Comparison of ENCODE assay signal across 8 mouse cellular contexts in the genomic region with DNA sequence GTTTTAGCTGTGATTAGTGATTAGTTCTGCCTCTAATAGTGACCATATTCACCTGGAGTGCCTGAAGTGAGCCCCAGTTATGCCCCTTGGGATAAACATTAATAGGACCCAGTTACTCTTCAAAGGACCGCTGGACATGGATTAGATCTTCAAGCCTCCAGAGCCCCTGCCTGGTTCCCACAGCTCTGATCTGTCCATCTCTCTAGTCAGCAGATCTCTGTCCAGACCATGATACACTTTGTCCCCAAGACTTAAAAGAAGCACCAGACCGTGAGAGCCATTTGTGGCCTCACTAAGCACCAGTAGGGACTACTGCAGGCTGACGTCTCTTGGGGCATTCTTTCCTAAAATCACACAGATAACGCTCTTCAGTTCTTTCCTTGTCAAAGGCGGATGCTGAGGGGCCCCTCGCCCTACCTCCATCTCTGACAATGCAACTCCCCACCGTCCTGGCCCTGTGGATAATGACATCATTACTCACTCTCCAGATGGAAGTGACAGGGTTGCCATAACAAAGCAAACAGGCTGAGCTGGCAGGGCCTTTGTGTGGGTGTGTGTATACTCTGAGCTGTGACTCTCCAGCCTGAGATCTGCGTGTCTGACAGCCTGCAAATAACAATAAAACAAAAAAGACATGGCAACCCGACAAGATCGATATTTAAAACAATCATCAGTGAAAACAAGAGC. TPM values are rescaled to one million over a fixed set of nuclear protein-coding genes. Genes with fewer than 3 reads are reported as not detected.
DNase-seq lines count a peak whose midpoint lies in the region; ATAC-seq lines count a peak whose summit lies in the region.
"Had no signal": no experiment of that assay in that cellular context is flagged by ENCODE, and none has a peak within 500 bp of the region (broad histone marks: within the 10 kb centered on the region; RNA-seq: fewer than 3 reads in every experiment).

No protein-coding gene starts in this region.

- H3K27ac ChIP-seq in heart, embryonic 12.5 days (ENCODE audit: poor library complexity, severe bottlenecking) = peak overlapping the region; percentile 55
- H3K27ac ChIP-seq in kidney, embryonic 15.5 days = peak overlapping the region; percentile 9
- H3K27ac ChIP-seq in liver, embryonic 13.5 days = no peak overlapping the region
- H3K27ac ChIP-seq: limb, embryonic 15.5 days had no signal

- H3K27me3 ChIP-seq in heart, embryonic 12.5 days (replicated peaks) = no peaks in the 10 kb centered on the region
- no peaks in the 10 kb centered on the region for H3K27me3 ChIP-seq in kidney, embryonic 15.5 days
- H3K27me3 ChIP-seq in liver, embryonic 13.5 days = no peaks in the 10 kb centered on the region
- H3K27me3 ChIP-seq: limb, embryonic 15.5 days had no signal

- 18% methylated on average over 10 of the region's 10 CpGs for WGBS in heart, embryonic 12.5 days
- WGBS in kidney, embryonic 15.5 days = 19% methylated on average over 10 of the region's 10 CpGs
- 29% methylated on average over 10 of the region's 10 CpGs for WGBS in liver, embryonic 13.5 days (ENCODE audit: insufficient replicate concordance)

- no peak overlapping the region for H3K4me3 ChIP-seq in heart, embryonic 12.5 days
- no peak overlapping the region for H3K4me3 ChIP-seq in kidney, embryonic 15.5 days (replicated peaks)
- H3K4me3 ChIP-seq in liver, embryonic 13.5 days (replicated peaks) = no peak overlapping the region
- H3K4me3 ChIP-seq: limb, embryonic 15.5 days had no signal

- peak; percentile 82 for ATAC-seq in heart, embryonic 12.5 days (ENCODE audit: insufficient number of reproducible peaks, low FRiP score)
- ATAC-seq in kidney, embryonic 15.5 days (replicated peaks; ENCODE audit: low FRiP score) = peak; percentile 77
- ATAC-seq in liver, embryonic 13.5 days (ENCODE audit: low read depth) = peak; percentile 53

- no peaks in the 10 kb centered on the region for H3K36me3 ChIP-seq in heart, embryonic 12.5 days
- no peaks in the 10 kb centered on the region for H3K36me3 ChIP-seq in kidney, embryonic 15.5 days
- peaks cover 3% of the 10 kb centered on the region; the same call in 1 of the 2 replicates for H3K36me3 ChIP-seq in liver, embryonic 13.5 days
- H3K36me3 ChIP-seq: limb, embryonic 15.5 days had no signal

- peak overlapping the region; percentile 27 for H3K4me2 ChIP-seq in heart, embryonic 12.5 days
- H3K4me2 ChIP-seq in kidney, embryonic 15.5 days = no peak overlapping the region
- H3K4me2 ChIP-seq in liver, embryonic 13.5 days = no peak overlapping the region

- H3K4me1 ChIP-seq in heart, embryonic 12.5 days (replicated peaks) = peaks cover 32% of the 10 kb centered on the region
- peaks cover 23% of the 10 kb centered on the region for H3K4me1 ChIP-seq in kidney, embryonic 15.5 days
- peaks cover 12% of the 10 kb centered on the region for H3K4me1 ChIP-seq in liver, embryonic 13.5 days (replicated peaks)

- H3K9ac ChIP-seq in heart, embryonic 12.5 days = no peak overlapping the region
- H3K9ac ChIP-seq in kidney, embryonic 15.5 days = no peak overlapping the region
- H3K9ac ChIP-seq in liver, embryonic 13.5 days = no peak overlapping the region
- H3K9ac ChIP-seq: limb, embryonic 15.5 days had no signal

- H3K9me3 ChIP-seq in heart, embryonic 12.5 days (replicated peaks) = no peaks in the 10 kb centered on the region
- no peaks in the 10 kb centered on the region for H3K9me3 ChIP-seq in kidney, embryonic 15.5 days (replicated peaks)
- no peaks in the 10 kb centered on the region for H3K9me3 ChIP-seq in liver, embryonic 13.5 days (replicated peaks)
- H3K9me3 ChIP-seq: limb, embryonic 15.5 days had no signal

- DNase-seq in ZHBTc4 (ENCODE audit: low read depth, low spot score) = peak; percentile 20
- peak; percentile 89 for DNase-seq in embryo, embryonic 10.5 days (ENCODE audit: low spot score)
- DNase-seq in liver, embryonic 13.5 days = no peak
- peak; percentile 88 for DNase-seq in retina, embryonic 14.5 days (ENCODE audit: low spot score)
- DNase-seq in spleen, postnatal 36 days (ENCODE audit: low spot score in 2 of 2) = no peak

RNA-seq across cellular contexts. Expression of a gene that starts 26.8 kb away (rescaled TPM):
- 94.4 and 98.8 TPM in 2 replicates for polyA plus RNA-seq in heart, embryonic 12.5 days (2016; fragmentation: Nextera tagmentation; extraction: Ambion mirVana)
- 128 and 134 TPM in 2 replicates for polyA plus RNA-seq in kidney, embryonic 15.5 days (2015; fragmentation: Nextera tagmentation; extraction: Ambion mirVana)
- 57.1 and 68.8 TPM in 2 replicates for polyA plus RNA-seq in liver, embryonic 13.5 days (2015; fragmentation: Nextera tagmentation; extraction: Ambion mirVana)

Comparison
In these comparisons a context has a peak if more than half of its experiments do, and no peak if none do; other contexts are left out.
1. DNase-seq: peak in ZHBTc4 (single experiment), embryo, embryonic 10.5 days (single experiment) and retina, embryonic 14.5 days (single experiment); none in liver, embryonic 13.5 days (single experiment) and spleen, postnatal 36 days (0 of 2).
2. Peak in every context shown above with its lines, with median percentiles within 50 percentile points of each other: ATAC-seq.